Mouse (Mus musculus) left cerebral cortex, adult 8-10 months (tissue): Measurements from ENCODE around the gene Klrb1b. TPM values are rescaled to one million over a fixed set of nuclear protein-coding genes. Genes with fewer than 3 reads are reported as not detected.

ENCODE experiments used
- total RNA-seq, 4 experiments: library from RNA; stranded (reverse); gene quantifications; 2 replicates each; pipeline ENCODE4 v1.2.4; 2022

Gene Klrb1b
- total RNA-seq, 4 experiments from 2014 or later, result 0.46 to 0.70 TPM; not detected in 2

Other genes with a start within 250 kb of the Klrb1b start
- gene A2ml1, start 244.7 kb downstream of the Klrb1b start, total RNA-seq, result 10 to 100 TPM in 2 of 4 experiments, 1 to 10 TPM in 2; 6.2 to 13.6 (median 9.9) TPM
- not detected for gene Klrb1a, start 202.8 kb downstream of the Klrb1b start, total RNA-seq
- gene Clec2h, start 163.9 kb downstream of the Klrb1b start, total RNA-seq, result not detected
- gene Klrb1, start 103.3 kb downstream of the Klrb1b start, total RNA-seq, result not detected
- under 1 TPM in 1 of 4 experiments, not detected in 3; 0.25 TPM for gene Klrb1c, start 37.1 kb downstream of the Klrb1b start, total RNA-seq
- under 1 TPM in 1 of 4 experiments, not detected in 3; 0.82 TPM for gene Gm44511, start within 50 bp of the Klrb1b start, total RNA-seq
- gene Clec2i, start 61.3 kb upstream of the Klrb1b start, total RNA-seq, result under 1 TPM in 1 of 4 experiments, not detected in 3; 0.17 TPM
- 1 to 10 TPM in 3 of 4 experiments, under 1 TPM in 1; 0.84 to 1.7 (median 1.4) TPM for gene BC035044, start 64.8 kb upstream of the Klrb1b start, total RNA-seq
- gene Clec2g, start 108.0 kb upstream of the Klrb1b start, total RNA-seq, result 1 to 10 TPM in 1 of 4 experiments, under 1 TPM in 2, not detected in 1; 0.53 to 1.2 (median 0.60) TPM
- gene Klrb1f, start 219.6 kb upstream of the Klrb1b start, total RNA-seq, result not detected